Mouse (Mus musculus) brain, embryonic 14.5 days (tissue): ENCODE measurements around the gene Epo.

Experiments
- CTCF ChIP-seq: fragments of 200-500 bp; IDR thresholded peaks from 2 replicates; pipeline ENCODE4 v1.5.1; 2012; ENCODE audit warnings: inconsistent platforms, mild to moderate bottlenecking, moderate library complexity, borderline replicate concordance; ENCODE audit not compliant: insufficient read depth, insufficient read length; ENCODE audit errors: extremely low read depth
- POLR2A ChIP-seq: fragments of 200-500 bp; IDR thresholded peaks from 2 replicates; pipeline ENCODE4 v1.6.1; 2012; ENCODE audit warnings: mild to moderate bottlenecking, inconsistent platforms, borderline replicate concordance; ENCODE audit not compliant: poor library complexity, insufficient read depth, insufficient read length, severe bottlenecking; ENCODE audit errors: extremely low read depth

DNA sequence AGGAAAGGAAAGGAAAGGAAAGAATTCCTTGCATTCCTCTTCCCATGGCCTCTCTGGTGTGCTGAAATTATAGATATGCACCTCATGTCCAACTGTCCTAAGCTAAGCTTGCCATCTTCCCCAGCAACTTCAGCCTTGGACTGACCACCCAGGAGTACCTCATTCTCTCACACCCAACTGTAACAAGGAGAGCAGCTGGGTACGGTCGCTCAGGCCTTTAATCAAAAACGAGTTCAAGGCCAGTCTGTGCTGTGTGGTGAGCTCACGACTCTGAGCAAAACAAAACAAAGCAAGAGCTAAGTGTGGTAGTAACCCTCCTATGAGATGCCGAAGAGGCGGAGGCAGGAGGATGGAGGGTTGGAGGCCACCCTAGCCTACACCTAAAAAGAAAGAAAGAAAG, 7.9 kb upstream of the Epo start:
- TF ChIP-seq CTCF (no peak), POLR2A (no peak)
